Mouse (Mus musculus): ENCODE measurements around the gene Nrxn1. TPM values are rescaled to one million over a fixed set of nuclear protein-coding genes. Genes with fewer than 3 reads are reported as not detected.

Gene Nrxn1
- polyA plus RNA-seq, 1 experiment from 2014 or later: 2.0 TPM

DNA sequence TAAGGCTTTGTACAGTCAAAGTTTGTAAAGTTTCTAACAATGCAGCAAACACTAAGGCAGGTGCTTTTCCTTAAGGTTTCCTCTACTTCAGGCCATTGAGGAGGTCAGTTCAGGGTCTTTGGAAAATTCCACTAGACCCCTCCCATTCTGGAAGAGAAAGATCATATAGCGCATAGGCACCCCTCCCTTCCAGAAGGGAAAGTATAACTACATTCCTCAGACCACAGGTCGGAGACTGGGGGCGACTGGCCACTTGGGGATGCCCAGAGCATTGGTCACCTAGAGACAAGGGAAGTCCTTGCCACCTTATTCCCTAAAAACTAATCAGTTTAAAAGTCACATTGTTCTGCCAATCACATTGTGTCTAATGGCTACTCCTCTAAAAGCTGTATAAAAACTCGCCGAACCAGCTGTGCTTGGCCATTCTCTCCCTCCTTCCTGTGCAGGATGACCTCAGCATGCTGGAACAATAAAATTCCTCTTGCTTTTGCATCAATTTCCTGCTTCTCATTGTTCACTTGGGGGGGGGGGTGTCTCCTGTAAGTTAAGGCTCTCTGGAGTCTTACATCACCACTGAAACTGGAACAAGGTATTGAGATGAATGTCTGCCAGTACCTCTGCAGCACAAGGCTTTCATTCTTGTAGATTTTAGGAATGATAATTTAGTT is 305.6 kb downstream of the Nrxn1 start:
- 71% methylated on average over 5 of the region's 5 CpGs for WGBS
- no peaks in the 10 kb centered on the region for H3K27me3 ChIP-seq (ENCODE audit: control insufficient read depth, insufficient read depth, low read length)
- no peak overlapping the region for H3K4me2 ChIP-seq (ENCODE audit: low read length)
- no peak for ATAC-seq (ENCODE audit: insufficient number of reproducible peaks, insufficient read depth, low FRiP score, low read depth)
- no peaks in the 10 kb centered on the region for H3K9me3 ChIP-seq (ENCODE audit: control insufficient read depth, low read length)
- no peak overlapping the region for H3K27ac ChIP-seq (replicated peaks in 1 of 2; ENCODE audit: control insufficient read depth in 1 of 2, insufficient read depth in 1 of 2, low read depth in 2 of 2, low read length in 2 of 2)
- H3K36me3 ChIP-seq (ENCODE audit: control insufficient read depth, insufficient read depth, low read length): no peaks in the 10 kb centered on the region
- no peak overlapping the region for H3K9ac ChIP-seq (ENCODE audit: low read length)
- H3K4me3 ChIP-seq (ENCODE audit: control insufficient read depth in 1 of 2, insufficient read depth in 1 of 2, low read depth in 1 of 2, low read length in 2 of 2): no peak overlapping the region
- no peaks in the 10 kb centered on the region for H3K4me1 ChIP-seq (ENCODE audit: control insufficient read depth in 2 of 2, insufficient read depth in 2 of 2, low read length in 2 of 2)

DNA sequence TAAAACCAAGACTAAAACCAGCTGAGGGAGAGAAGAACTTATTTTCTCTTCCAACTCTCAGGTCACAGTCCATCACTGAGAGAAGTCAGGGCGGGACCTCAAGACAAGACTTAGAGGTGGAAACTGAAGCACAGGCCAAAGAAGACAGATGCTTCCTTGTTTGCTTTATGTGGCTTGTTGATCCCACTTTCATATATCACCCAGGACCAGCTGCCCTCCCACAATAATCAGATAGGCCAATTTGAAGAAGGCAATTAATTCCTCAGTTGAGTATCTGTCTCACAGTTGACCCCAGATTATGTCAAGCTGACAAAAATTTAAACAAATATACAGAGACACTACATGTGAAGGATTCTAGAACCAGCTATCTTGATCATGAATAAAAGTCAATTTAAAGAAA is 312.4 kb downstream of the Nrxn1 start:
- H3K27ac ChIP-seq (replicated peaks in 1 of 2; ENCODE audit: control insufficient read depth in 1 of 2, insufficient read depth in 1 of 2, low read depth in 2 of 2, low read length in 2 of 2): no peak overlapping the region
- H3K4me3 ChIP-seq (ENCODE audit: control insufficient read depth in 1 of 2, insufficient read depth in 1 of 2, low read depth in 1 of 2, low read length in 2 of 2): no peak overlapping the region
- WGBS: 83% methylated on average over 1 of the region's 1 CpGs
- no peak for ATAC-seq (ENCODE audit: insufficient number of reproducible peaks, insufficient read depth, low FRiP score, low read depth)
- no peaks in the 10 kb centered on the region for H3K4me1 ChIP-seq (ENCODE audit: control insufficient read depth in 2 of 2, insufficient read depth in 2 of 2, low read length in 2 of 2)
- H3K4me2 ChIP-seq (ENCODE audit: low read length): no peak overlapping the region
- H3K27me3 ChIP-seq (ENCODE audit: control insufficient read depth, insufficient read depth, low read length): no peaks in the 10 kb centered on the region
- no peak overlapping the region for H3K9ac ChIP-seq (ENCODE audit: low read length)
- no peaks in the 10 kb centered on the region for H3K36me3 ChIP-seq (ENCODE audit: control insufficient read depth, insufficient read depth, low read length)
- no peaks in the 10 kb centered on the region for H3K9me3 ChIP-seq (ENCODE audit: control insufficient read depth, low read length)

- no peaks in the 10 kb centered on the region for H3K36me3 ChIP-seq (ENCODE audit: control insufficient read depth, insufficient read depth, low read length)
- no peaks in the 10 kb centered on the region for H3K4me1 ChIP-seq (ENCODE audit: control insufficient read depth in 2 of 2, insufficient read depth in 2 of 2, low read length in 2 of 2)
- no peak overlapping the region for H3K4me3 ChIP-seq (ENCODE audit: control insufficient read depth in 1 of 2, insufficient read depth in 1 of 2, low read depth in 1 of 2, low read length in 2 of 2)
- H3K27me3 ChIP-seq (ENCODE audit: control insufficient read depth, insufficient read depth, low read length): no peaks in the 10 kb centered on the region
- no peak for ATAC-seq (ENCODE audit: insufficient number of reproducible peaks, insufficient read depth, low FRiP score, low read depth)
- H3K27ac ChIP-seq (replicated peaks in 1 of 2; ENCODE audit: control insufficient read depth in 1 of 2, insufficient read depth in 1 of 2, low read depth in 2 of 2, low read length in 2 of 2): no peak overlapping the region
- no peaks in the 10 kb centered on the region for H3K9me3 ChIP-seq (ENCODE audit: control insufficient read depth, low read length)
- H3K4me2 ChIP-seq (ENCODE audit: low read length): no peak overlapping the region
- no peak overlapping the region for H3K9ac ChIP-seq (ENCODE audit: low read length)
- WGBS: 67% methylated on average over 3 of the region's 3 CpGs
Observed at GRCm38 (mm10) chr17:90775397-90775796, 317.5 kb downstream of the Nrxn1 start.

GRCm38 (mm10) chr17:90773233-90773632 is 319.6 kb downstream of the Nrxn1 start:
- ATAC-seq (ENCODE audit: insufficient number of reproducible peaks, insufficient read depth, low FRiP score, low read depth): no peak
- WGBS: 72% methylated on average over 3 of the region's 3 CpGs
- no peaks in the 10 kb centered on the region for H3K4me1 ChIP-seq (ENCODE audit: control insufficient read depth in 2 of 2, insufficient read depth in 2 of 2, low read length in 2 of 2)
- H3K27me3 ChIP-seq (ENCODE audit: control insufficient read depth, insufficient read depth, low read length): no peaks in the 10 kb centered on the region
- H3K36me3 ChIP-seq (ENCODE audit: control insufficient read depth, insufficient read depth, low read length): no peaks in the 10 kb centered on the region
- H3K4me2 ChIP-seq (ENCODE audit: low read length): no peak overlapping the region
- no peaks in the 10 kb centered on the region for H3K9me3 ChIP-seq (ENCODE audit: control insufficient read depth, low read length)
- H3K9ac ChIP-seq (ENCODE audit: low read length): no peak overlapping the region
- no peak overlapping the region for H3K4me3 ChIP-seq (ENCODE audit: control insufficient read depth in 1 of 2, insufficient read depth in 1 of 2, low read depth in 1 of 2, low read length in 2 of 2)
- no peak overlapping the region for H3K27ac ChIP-seq (replicated peaks in 1 of 2; ENCODE audit: control insufficient read depth in 1 of 2, insufficient read depth in 1 of 2, low read depth in 2 of 2, low read length in 2 of 2)

- Histone ChIP-seq H3K27ac (replicated peaks in 1 of 2; ENCODE audit: control insufficient read depth in 1 of 2, insufficient read depth in 1 of 2, low read depth in 2 of 2, low read length in 2 of 2) (no peak overlapping the region), H3K9ac (ENCODE audit: low read length) (no peak overlapping the region), H3K4me3 (ENCODE audit: control insufficient read depth in 1 of 2, insufficient read depth in 1 of 2, low read depth in 1 of 2, low read length in 2 of 2) (no peak overlapping the region), H3K4me1 (ENCODE audit: control insufficient read depth in 2 of 2, insufficient read depth in 2 of 2, low read length in 2 of 2) (no peaks in the 10 kb centered on the region), H3K4me2 (ENCODE audit: low read length) (no peak overlapping the region), H3K9me3 (ENCODE audit: control insufficient read depth, low read length) (no peaks in the 10 kb centered on the region), H3K27me3 (ENCODE audit: control insufficient read depth, insufficient read depth, low read length) (no peaks in the 10 kb centered on the region), H3K36me3 (ENCODE audit: control insufficient read depth, insufficient read depth, low read length) (no peaks in the 10 kb centered on the region)
- WGBS: 46% methylated on average over 1 of the region's 1 CpGs
- ATAC-seq (ENCODE audit: insufficient number of reproducible peaks, insufficient read depth, low FRiP score, low read depth): no peak
Observed at GRCm38 (mm10) chr17:90768216-90768615, 324.7 kb downstream of the Nrxn1 start.

DNA sequence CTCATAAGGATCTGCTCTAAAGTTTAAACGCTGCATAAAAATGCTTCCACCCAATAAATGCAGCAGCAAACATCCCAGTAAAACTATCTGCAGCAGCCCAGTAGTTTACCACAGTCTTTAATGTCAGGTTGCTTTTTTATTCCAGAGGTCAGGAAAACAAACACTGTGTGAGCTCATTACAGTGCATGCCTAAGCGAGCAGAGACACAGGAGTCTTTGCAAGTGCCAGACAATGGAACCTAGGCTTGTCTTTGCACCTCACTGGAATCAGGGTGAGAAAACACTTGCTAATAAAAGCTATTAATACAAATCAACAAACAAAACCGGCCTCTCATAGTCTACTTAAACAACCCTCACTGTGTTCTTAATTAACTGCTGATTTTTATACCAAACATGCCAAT is 365.7 kb downstream of the Nrxn1 start:
- WGBS: 36% methylated on average over 3 of the region's 3 CpGs
- Histone ChIP-seq H3K4me1 (ENCODE audit: control insufficient read depth in 2 of 2, insufficient read depth in 2 of 2, low read length in 2 of 2) (no peaks in the 10 kb centered on the region), H3K4me3 (ENCODE audit: control insufficient read depth in 1 of 2, insufficient read depth in 1 of 2, low read depth in 1 of 2, low read length in 2 of 2) (no peak overlapping the region), H3K4me2 (ENCODE audit: low read length) (no peak overlapping the region), H3K36me3 (ENCODE audit: control insufficient read depth, insufficient read depth, low read length) (no peaks in the 10 kb centered on the region), H3K9me3 (ENCODE audit: control insufficient read depth, low read length) (no peaks in the 10 kb centered on the region), H3K27me3 (ENCODE audit: control insufficient read depth, insufficient read depth, low read length) (no peaks in the 10 kb centered on the region), H3K9ac (ENCODE audit: low read length) (no peak overlapping the region), H3K27ac (replicated peaks in 1 of 2; ENCODE audit: control insufficient read depth in 1 of 2, insufficient read depth in 1 of 2, low read depth in 2 of 2, low read length in 2 of 2) (no peak overlapping the region)
- ATAC-seq (ENCODE audit: insufficient number of reproducible peaks, insufficient read depth, low FRiP score, low read depth): no peak

GRCm38 (mm10) chr17:90704773-90705172 is 388.1 kb downstream of the Nrxn1 start:
- Histone ChIP-seq H3K4me1 (ENCODE audit: control insufficient read depth in 2 of 2, insufficient read depth in 2 of 2, low read length in 2 of 2) (no peaks in the 10 kb centered on the region), H3K36me3 (ENCODE audit: control insufficient read depth, insufficient read depth, low read length) (no peaks in the 10 kb centered on the region), H3K4me2 (ENCODE audit: low read length) (no peak overlapping the region), H3K4me3 (ENCODE audit: control insufficient read depth in 1 of 2, insufficient read depth in 1 of 2, low read depth in 1 of 2, low read length in 2 of 2) (no peak overlapping the region), H3K27me3 (ENCODE audit: control insufficient read depth, insufficient read depth, low read length) (no peaks in the 10 kb centered on the region), H3K27ac (replicated peaks in 1 of 2; ENCODE audit: control insufficient read depth in 1 of 2, insufficient read depth in 1 of 2, low read depth in 2 of 2, low read length in 2 of 2) (no peak overlapping the region), H3K9ac (ENCODE audit: low read length) (no peak overlapping the region), H3K9me3 (ENCODE audit: control insufficient read depth, low read length) (no peaks in the 10 kb centered on the region)
- WGBS: 75% methylated on average over 4 of the region's 4 CpGs
- ATAC-seq (ENCODE audit: insufficient number of reproducible peaks, insufficient read depth, low FRiP score, low read depth): no peak

DNA sequence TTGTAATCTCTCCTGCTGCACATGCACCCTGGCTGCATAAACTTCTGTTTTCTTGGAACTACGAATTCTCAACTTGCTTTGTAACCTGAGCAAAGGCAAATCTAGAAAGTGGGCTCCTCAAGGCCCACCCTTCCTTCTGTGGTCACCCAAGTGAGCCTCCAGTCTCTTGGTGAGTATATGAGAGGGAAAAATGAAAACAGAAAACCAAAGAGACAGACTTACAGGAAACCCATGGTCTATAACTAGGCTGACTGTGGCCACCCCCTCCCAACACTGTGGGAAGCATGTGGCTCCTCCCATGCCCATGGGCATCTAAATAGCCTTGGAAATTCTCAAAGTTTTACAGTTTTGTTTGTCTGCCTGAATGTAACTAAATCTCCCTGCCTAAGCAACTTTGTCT is 390.2 kb downstream of the Nrxn1 start:
- ATAC-seq (ENCODE audit: insufficient number of reproducible peaks, insufficient read depth, low FRiP score, low read depth): no peak
- Histone ChIP-seq H3K27me3 (ENCODE audit: control insufficient read depth, insufficient read depth, low read length) (no peaks in the 10 kb centered on the region), H3K4me3 (ENCODE audit: control insufficient read depth in 1 of 2, insufficient read depth in 1 of 2, low read depth in 1 of 2, low read length in 2 of 2) (no peak overlapping the region), H3K27ac (replicated peaks in 1 of 2; ENCODE audit: control insufficient read depth in 1 of 2, insufficient read depth in 1 of 2, low read depth in 2 of 2, low read length in 2 of 2) (no peak overlapping the region), H3K4me1 (ENCODE audit: control insufficient read depth in 2 of 2, insufficient read depth in 2 of 2, low read length in 2 of 2) (no peaks in the 10 kb centered on the region), H3K36me3 (ENCODE audit: control insufficient read depth, insufficient read depth, low read length) (no peaks in the 10 kb centered on the region), H3K4me2 (ENCODE audit: low read length) (no peak overlapping the region), H3K9me3 (ENCODE audit: control insufficient read depth, low read length) (no peaks in the 10 kb centered on the region), H3K9ac (ENCODE audit: low read length) (no peak overlapping the region)
- WGBS: 60% methylated on average over 1 of the region's 1 CpGs

Data from heart, embryonic 14.5 days (tissue).